Mouse (Mus musculus) lung, postnatal 4 days (tissue): ENCODE results near the gene Vsx1.

Experiments
- DNase-seq, 2 experiments: peaks; one replicate each; pipeline ENCODE4 v3.0.0; 2021

The Vsx1 gene

DNA sequence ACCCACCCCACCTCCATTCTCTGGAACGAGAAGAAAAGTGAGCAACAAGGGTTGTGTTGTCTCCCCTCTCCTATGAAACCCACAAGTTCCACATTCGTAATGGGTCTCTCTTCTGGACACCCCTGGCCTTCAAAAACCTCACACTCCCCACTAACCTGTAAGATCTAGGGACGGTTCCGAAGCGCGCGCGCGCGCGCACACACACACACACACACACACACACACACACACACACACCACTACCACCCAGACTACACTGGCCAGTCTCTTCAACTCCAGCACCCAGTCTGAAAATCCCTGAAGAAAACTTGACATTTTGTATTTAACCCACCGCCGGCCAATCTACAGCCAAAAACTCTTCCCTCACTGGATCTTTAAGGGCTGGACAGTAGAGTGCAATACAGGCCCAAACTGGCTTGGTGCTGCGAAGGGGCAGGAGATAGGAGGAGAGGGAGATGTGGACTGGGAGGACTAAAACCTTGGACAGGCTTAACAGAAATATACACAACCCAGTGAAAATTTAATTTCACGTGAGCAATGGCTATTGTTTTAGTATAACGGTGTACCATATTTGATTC lies at the start of gene Vsx1:
Gene Vsx1, minus strand, starts transcription at position 138 of the 578 bp plus-strand sequence.
- DNase-seq: no peak

DNA sequence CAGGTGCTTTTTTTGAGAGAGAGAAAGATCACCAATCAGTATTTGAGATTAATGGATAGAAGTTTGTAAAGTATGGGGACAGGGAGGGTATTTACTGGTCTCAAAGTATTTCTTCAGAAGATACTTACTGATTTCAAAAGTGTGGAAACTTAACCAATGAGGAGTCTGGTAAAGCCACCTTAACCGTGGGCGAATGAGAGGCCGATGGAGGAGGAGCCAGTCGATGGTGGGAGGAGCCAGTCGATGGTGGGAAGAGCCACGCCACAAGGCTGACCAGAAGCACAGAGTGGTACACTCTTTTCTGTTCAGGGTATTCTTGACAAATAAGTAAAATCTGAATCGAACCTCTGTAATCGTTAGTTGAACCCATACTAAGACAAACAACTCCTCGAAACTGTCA lies 48.7 kb upstream of the Vsx1 start:
- DNase-seq: no peak

DNA sequence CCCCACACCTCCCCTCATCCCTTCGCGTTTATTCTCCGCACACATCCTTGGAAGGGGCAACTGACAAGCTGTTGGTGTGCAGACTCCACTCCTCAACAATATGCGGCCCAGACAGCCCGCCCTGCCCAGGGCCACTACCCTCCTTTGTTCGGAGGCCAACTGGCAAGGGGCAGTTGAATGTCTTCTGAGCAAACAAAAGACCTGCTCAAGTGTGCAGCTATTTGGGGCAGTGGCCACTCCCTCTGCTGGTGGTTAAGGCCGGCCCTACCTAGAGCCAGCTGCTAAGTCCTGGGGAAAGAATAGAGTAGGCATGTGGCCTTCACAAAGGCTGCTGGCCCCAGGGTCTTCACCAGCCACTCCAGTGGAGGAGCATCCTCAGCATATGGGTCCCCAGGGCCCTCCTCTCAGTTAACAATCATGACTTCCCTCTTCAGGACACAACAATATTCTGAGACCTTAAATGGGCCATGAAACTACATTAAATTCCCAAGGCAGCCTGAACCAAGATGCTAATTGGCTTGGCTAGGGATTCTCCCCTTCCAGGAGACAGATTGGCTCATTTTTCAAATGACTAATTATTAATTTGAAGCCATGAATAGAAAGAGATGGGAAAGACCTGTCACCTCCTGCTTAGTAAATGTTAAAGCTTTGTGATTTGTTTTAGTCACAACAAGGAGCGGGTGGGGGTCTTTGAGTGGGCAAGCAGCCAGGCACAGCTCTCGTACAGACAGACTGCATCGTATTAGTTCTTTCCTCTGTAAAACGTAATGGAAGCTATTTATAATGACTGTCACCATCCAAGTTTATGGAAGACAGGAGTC lies 46.8 kb upstream of the Vsx1 start:
- DNase-seq: no peak

DNA sequence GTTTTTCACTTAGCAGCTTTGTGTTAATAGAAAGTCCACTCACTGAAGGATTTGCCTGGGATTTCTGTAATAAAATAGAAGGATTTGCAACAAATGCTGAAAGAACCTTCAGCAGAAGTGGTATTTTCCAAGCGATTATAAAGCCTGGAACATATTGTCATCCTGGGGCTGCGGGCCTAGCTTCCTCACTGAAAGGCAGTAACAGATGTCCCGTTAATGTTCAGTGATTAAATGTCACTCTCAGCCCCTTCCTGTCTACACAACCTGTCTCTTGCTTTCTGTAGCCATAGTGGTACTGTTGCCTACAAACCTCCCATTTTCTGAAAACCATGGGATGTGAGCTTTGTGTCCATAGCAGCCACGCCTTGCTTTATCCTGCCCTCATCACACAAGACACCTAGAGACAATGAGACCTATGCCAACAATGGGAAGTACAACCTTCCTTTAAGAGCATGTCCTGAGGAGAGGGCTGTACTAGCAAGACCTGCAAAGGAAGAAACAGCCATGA lies 23.1 kb upstream of the Vsx1 start:
- no peak for DNase-seq

DNA sequence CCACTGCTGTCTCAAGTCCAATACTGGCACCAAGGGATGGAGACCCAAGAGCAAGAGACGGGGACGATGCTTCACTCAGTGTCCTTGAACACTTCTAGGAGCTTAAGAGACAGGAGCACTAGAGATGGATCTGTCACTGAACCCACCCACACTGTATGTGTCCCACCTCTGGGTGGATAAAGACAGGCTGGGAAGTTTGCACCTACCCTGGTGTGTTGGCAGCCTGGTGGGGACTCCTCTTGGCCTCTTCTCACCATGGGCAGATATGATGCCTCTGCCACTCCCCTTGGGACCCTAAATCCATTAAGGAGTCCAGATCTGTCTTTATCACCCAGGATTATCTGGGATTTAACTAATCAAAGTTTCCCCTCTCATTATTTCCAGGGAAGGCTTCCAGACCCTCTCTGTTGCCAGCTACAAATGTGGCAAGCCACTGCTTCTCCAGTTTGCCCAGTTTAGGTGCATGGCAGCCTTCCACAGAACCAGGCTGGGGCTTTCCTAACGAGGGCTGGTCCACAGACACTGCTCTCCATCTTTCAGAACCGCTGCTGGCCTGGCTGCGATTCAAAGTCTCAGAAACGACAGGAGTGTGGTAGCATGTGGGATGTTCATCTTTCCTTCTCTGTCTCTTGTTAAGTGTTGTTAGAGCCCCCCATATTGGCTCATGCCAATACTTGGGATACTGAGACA lies 2.5 kb upstream of the Vsx1 start:
- no peak for DNase-seq

DNA sequence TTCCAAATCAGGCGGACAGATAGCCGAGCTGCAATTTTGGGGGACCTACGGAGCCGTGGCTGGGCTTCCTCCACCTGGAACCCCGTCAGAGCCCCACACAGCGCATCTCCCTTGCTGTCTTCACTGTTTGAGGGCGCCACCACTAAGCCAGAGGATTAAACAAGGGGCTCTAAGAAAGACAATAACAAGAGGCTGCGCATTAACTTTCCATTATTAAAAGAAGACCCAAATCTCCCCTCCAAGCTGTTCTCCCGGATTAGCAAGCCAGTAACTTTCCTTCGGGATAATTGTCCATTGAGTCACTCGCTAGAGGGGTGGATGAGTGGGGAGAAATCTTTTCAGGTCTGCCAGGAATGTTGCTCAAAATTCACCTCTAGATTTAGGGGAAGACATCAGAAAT lies 1.1 kb upstream of the Vsx1 start:
- DNase-seq: no peak

DNA sequence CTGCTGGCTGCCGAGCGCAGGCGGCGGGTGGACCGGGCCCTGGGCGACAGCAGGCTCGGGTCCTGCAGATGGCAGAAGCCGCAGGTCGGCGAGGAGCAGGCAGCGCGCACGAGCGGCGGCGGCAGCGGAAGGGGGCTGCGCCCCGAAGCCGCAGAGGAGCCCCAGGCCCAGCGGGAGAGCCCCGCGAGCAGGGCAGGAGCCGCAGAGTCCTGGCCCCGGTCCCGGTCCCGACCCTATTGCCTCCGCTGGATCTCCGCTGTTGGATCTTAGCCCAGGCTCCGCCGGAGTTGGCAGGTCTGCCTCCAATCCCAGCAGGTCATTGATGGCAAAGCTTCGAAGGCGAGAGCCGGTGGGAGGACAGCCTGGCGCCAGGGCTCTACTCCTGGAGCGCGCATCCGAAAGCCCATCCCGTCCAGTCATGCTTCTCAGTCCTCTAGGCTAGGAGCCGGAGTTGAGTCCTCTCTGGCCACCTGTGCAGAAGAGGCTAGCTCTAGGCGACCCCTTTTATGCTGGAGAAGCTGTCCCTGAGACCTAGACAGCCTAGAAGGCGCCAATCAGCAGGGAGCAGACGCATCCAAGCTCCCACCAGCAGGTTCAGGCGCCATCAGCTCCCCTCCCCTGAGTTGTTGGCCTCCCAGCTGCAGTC lies 496 bp downstream of the Vsx1 start:
- DNase-seq: peak in 1 of 2 experiments; percentile 31

DNA sequence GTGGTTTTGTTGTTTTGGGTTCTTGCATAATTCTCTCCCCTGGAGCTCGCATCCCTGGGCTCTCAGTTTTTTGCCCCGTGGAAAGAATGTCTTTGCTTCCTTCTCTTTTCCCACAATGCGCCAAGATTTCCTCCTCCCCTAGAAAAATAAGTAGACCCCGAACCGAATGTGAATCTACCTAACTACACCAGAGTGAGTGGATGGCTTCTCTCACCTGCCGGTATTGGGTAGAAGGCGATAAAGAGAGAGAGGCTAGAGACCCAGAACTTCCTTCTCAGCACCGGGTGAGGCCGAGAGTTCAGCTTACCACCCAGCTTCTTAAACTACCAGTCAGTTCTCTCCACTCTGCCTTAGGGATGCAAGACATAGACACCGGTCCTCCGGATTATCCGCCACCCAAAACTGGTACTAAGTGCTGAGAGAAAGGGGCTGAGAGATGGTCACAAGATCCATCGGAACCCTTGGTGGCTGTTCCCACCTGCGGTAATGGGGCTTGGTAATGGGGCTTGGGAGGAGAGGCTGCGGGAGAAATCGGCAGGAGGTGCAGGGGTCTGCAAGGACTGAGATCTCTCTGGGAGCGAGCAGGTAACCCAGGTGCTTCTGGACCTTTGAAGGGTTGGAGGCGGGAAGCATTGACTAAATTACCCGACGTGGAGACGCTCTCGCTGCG lies 1.2 kb downstream of the Vsx1 start:
- no peak for DNase-seq

DNA sequence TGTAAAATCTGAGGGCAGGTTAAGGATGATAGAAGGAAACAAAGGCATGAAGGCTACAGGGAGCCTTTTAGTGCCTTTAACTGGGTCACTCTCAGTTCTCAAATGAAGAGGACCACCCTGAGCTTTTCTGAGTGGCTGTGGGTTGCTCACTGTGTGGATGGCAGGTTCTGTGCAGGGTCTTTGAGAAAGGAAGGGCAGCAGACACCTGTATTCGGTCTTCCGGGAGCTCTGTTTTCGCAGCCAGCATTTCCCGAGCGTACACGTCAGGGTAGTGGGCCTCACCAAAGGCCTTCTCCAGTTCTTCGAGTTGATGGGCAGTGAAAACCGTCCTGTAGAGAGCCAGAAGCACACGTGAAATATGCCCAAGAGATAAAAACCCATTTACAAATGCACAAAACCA lies 3.8 kb downstream of the Vsx1 start:
- DNase-seq: no peak

DNA sequence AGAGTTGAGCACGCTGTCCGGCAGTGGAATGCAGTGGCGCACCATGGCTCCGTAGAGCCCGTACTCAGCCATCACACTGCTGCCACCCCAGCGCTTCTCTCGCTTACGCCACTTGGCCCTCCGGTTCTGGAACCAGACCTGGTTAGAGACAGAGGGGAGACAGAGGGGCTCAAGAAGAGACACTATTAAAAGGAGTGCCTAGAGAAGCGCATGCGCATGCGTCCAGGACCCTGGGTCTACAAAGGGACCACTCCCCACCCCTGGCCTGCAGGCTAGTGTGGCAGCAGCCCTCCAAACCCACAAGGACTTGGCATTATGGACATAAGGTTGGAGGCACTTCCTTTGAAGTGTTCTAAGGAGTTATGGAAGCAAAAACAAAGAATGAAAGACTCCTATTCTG lies 4.7 kb downstream of the Vsx1 start:
- no peak for DNase-seq

DNA sequence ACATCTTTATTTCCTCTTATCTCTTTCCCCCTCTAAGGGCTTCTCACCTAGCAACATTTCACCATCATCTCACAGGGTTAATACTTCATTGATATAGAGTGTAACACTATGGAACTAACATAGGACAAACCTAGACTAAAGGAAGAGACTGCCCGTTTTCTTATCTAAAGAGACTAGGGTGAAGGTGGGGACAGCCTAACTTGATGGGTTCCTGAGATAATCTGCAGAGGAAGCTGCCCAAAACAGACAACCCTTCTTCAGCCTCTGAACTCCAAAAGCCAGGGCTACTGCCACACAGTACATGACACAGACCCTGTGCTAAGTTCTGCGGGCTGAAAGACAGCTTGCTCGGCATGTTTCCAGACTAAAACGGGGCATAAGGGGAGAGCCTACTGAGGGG lies 7.6 kb downstream of the Vsx1 start:
- DNase-seq: no peak

DNA sequence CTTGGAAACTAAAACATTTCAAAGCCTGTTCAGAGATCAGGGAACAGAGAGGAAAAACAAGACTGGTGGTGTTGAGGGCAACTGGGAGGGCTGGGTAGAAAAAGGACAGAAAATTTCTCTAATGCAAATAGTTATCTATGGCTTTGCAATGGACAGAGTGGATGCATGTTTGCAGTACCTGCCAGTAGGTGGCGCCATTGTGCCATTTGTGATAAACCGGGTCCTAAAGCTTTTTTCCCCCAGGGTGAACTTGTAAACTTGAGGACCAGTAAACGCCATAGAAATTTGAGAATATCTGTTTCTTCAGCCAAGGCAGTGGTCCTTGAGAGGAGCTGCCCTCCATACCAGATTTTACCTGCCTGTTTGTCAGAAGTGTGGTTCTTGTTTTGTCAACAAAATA lies 10.8 kb downstream of the Vsx1 start:
- peak; percentile 62 to 81 for DNase-seq

DNA sequence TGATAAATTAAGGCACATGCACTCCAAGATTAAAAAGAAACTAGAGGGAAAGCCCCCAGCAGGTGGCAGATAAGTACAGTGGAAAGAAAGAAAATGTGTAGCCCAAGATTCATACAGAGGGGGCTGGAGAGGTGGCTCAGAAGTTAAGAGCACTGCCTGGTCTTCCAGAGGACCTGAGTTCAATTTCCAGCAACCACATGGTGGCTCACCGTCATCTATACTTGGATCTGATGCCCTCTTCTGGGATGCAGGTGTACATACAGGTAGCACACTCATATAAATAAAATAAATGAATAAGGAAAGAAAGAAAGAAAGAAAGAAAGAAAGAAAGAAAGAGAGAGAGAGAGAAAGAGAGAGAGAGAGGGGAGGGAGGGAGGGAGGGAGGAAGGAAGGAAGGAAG lies 13.6 kb downstream of the Vsx1 start:
- no peak for DNase-seq

DNA sequence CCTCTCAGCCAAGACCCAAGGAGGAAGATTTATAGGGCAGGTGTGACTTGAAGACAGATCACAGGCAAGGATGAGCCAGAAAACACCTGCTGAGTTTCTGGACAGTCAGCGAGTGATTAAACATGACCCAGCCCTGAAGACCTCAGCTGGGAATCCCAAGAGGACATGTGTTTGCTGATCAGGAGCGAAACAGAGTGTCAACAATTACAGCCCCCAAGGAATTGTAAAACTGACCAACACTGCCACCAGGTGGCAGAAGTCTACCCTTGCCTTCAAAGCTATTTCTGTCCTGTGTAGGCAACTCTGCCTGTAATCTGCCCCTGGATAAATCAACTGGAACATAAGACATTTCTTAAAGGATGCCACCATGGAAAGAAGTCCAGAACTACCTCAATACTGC lies 14.3 kb downstream of the Vsx1 start:
- peak in 1 of 2 experiments; percentile 80 for DNase-seq

DNA sequence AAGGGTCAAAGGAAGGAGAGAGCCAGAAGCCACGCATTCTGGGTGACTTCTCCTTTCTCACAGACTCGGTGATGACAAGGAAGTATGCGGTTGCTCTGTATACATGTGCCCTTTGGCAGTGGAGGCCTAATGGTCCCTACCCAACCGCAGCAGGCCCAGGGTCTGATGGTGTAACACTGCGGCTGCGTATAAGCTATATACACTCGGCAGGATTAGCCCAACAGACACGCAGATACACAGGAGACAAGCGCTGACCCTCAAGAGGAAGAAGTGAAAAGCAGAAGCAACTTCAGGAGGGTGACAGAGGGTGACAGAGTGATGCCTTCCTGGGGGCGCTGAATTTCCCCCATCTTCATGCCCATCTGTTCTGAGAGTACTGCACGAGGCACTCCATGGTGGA lies 15.2 kb downstream of the Vsx1 start:
- peak; percentile 52 to 67 for DNase-seq

DNA sequence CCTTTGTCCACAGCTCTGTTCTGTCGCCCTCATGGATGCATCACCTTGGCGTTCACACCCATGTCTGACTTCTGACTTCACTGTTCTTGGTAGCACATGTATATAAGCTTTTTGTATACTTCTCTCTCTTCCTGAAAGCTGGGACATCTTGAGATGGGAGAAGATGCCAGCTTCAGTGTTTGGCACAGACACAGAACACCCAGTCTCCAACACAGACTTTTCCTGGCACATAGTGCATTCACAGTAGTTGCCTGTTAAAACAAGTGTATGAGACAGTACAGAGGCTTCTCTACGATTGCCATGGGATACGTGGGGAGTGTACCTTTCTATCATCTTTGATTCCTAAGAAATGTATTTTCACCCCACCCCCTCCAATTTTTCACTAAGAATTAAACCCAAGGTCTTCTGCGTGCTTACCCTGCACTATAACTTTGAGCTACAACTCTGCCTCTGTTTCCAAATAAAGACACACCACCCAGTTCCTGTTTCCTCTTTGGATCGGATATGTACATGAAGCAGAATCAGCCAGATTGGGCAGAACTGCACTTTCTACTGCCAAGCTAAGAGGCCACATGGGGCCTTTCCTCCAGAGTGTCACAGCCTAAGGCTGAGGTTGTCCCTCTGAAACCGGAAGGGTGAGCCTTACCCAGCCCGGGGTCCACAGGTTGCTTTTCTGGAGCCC lies 17.4 kb downstream of the Vsx1 start:
- no peak for DNase-seq

DNA sequence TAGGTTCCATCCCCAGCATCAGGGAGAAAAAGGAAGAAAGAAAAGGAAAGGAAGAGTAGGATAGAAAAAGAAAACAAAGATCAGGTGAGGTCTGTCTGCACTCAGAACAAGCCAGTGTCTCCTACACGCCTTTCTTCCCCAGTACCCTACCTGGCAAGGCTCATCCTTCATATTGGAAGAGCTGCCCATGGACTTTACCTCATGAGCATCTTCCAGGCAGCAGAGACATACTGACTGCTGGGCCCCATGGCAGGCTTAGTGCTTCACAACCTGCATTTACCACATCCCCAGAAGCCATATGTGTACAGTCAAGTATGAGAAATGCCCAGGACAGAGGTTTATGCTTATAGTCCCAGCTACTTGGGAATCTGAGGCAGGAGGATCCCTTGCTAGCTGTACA lies 18.2 kb downstream of the Vsx1 start:
- no peak for DNase-seq

DNA sequence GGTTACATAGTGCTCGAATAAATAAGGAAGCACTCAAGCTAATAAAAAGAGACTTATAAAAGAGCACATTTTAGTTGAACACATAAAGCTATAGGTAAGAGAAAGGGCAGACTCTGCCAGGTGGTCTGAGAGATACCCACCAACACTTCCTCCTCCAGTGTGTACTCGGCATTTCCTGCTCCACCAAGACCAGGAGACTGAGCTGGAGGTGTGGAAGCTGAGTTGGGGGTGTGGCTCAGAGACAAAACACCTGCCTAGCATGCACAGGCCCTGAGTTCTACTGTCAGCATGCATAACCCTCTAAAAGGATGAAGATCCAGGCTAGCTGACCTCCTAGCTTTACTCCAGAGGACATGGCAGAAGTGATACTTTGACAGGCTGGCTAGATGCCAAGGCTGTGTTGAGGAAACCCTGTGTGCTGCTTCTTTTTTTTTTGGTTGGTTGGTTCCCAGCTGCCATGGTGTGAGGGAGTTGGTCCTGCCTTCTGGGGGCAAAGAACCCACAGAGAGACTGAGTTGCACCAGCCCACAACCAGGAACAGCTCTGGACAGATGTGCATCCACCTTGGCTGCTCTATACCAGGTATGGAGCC lies 19.6 kb downstream of the Vsx1 start:
- DNase-seq: no peak

DNA sequence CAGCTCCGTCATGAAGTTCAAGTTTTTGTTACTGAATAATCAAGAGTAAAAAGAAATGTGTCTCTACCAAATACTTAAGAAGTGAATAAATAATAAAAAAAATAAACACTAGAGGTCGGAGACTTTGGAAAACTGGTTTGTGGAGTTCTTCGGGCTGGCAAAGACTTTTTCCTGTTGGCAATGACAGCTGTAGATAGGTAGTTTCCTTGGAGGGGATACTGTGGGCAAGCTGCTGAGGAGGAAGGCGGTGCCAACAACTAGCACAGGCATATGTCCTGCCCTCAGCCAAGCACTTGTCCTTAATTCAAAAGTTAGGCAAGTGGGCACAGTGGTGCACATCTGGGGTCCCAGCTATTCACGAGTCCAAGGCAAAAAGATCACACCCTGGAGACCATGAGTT lies 20.2 kb downstream of the Vsx1 start:
- peak; percentile 56 to 58 for DNase-seq

DNA sequence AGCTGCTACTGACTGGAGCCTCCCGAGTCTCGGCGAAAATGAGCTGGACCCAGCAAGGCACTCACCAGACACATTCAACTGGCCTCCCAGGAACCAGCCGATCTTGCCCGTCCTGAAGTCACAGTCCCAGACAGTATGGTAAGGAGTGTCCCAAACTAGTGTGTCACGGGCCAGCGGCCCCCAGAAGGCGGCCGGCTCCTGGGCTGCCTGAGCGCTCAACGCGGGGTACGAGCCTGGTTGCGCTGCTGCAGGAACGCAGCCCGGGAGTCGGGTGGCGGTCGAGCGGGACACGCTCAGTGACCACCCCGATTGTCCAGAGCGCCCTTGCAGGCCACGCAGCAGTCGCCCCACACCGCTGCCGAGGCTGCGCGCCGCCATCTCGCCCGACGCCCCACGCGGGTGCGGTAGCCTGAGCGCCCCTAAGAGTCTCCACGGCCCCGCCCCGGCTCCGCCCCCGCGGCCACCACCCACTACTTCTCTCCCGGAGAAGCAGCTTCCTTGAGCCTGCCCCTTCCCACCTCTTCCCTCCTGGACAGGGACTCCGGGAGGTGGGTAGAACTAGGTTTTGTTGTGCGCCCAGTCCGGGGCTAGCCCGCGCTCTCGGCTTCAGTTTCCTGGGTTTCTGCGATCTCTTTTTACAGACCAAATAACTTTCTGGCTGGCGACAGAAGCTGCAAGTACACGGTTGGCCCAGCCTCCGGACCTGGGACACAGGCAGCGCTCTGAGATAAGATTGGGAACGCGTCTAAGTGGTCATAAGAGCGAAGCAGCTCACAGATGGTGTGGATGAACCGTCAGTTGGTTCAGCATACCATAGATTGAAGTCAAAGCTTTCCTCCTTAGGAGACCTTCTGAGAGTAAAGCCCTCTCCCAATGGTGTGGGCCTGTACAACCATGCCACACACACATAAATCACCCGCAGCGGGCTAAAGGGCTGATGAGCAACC lies 21.1 kb downstream of the Vsx1 start, which contains the start of gene Acss1:
Gene Acss1, minus strand, starts transcription at position 681 of the 947 bp plus-strand sequence.
- DNase-seq: peak; percentile 79 to 87
